Mouse (Mus musculus) liver, adult 2 months (tissue): ENCODE measurements around the gene Gm21885. TPM values are rescaled to one million over a fixed set of nuclear protein-coding genes. Genes with fewer than 3 reads are reported as not detected.

Experiments used
- DNase-seq: peaks from one replicate; pipeline ENCODE4 v3.0.0-alpha.2; 2011; ENCODE audit warnings: low read depth, low spot score; ENCODE audit errors: extremely low read depth
- H3K27ac ChIP-seq: fragments of 200-500 bp; replicated peaks from 2 replicates; pipeline ENCODE4 v1.5.1; 2012; ENCODE audit warnings: low read depth, mild to moderate bottlenecking, control low read depth, inconsistent platforms, low read length; ENCODE audit not compliant: insufficient read depth
- H3K27me3 ChIP-seq: fragments of 200-500 bp; 2 replicates; pipeline ENCODE4 v1.6.1; 2012; ENCODE audit warnings: mild to moderate bottlenecking, moderate library complexity, low read length, inconsistent platforms; ENCODE audit not compliant: control insufficient read depth, insufficient read depth
- H3K36me3 ChIP-seq: fragments of 200-500 bp; 2 replicates; pipeline ENCODE4 v1.6.1; 2012; ENCODE audit warnings: low read length, inconsistent platforms; ENCODE audit not compliant: control insufficient read depth, insufficient read depth
- H3K4me1 ChIP-seq: fragments of 200-500 bp; 2 replicates; pipeline ENCODE4 v1.6.1; 2011; ENCODE audit warnings: low read length; ENCODE audit not compliant: control insufficient read depth, insufficient read depth
- H3K4me3 ChIP-seq: fragments of 200-500 bp; 2 replicates; pipeline ENCODE4 v1.5.1; 2011; ENCODE audit warnings: low read depth, mild to moderate bottlenecking, control low read depth, low read length, moderate library complexity; ENCODE audit not compliant: insufficient read depth
- H3K79me2 ChIP-seq: fragments of 200-500 bp; 2 replicates; pipeline ENCODE4 v1.6.1; 2012; ENCODE audit warnings: inconsistent platforms, mild to moderate bottlenecking, low read length, moderate library complexity; ENCODE audit not compliant: control insufficient read depth, insufficient read depth
- H3K9ac ChIP-seq: fragments of 200-500 bp; 2 replicates; pipeline ENCODE4 v1.6.1; 2012; ENCODE audit warnings: low read depth, mild to moderate bottlenecking, control low read depth, inconsistent platforms, low read length
- CTCF ChIP-seq: fragments of 200-500 bp; IDR thresholded peaks from 2 replicates; pipeline ENCODE4 v1.5.1; 2011; ENCODE audit warnings: low read depth, low read length, control low read depth
- POLR2A ChIP-seq: fragments of 200-500 bp; IDR thresholded peaks from 2 replicates; pipeline ENCODE4 v1.6.1; 2011; ENCODE audit warnings: low read length, control low read depth; ENCODE audit not compliant: insufficient read depth; ENCODE audit errors: extremely low read depth
- WGBS: fragments of 180-500 bp; shearing (Covaris S2); methylation state at CpG from one replicate; pipeline ENCODE4 v1.1.7; 2018; 5-methylcytosine and 5-hydroxymethylcytosine counted together
- polyA plus RNA-seq: library from polyadenylated mRNA; depleted of rRNA; stranded (reverse); fragments of >200 nt; gene quantifications from 2 replicates; pipeline ENCODE4 v1.2.3, GENCODE M21; 2012
- total RNA-seq: library from RNA; depleted of rRNA; stranded (reverse); fragments of >200 nt; gene quantifications from 2 replicates; pipeline ENCODE4 v1.2.3, GENCODE M21; 2014

The Gm21885 gene
- total and polyA plus RNA-seq, 2 experiments: 0.49 TPM; not detected in 1

GRCm38 (mm10) chr11:94246789-94247061 lies 34.9 kb upstream of the Gm21885 start:
- Histone ChIP-seq H3K4me3 (no peak overlapping the region), H3K27me3 (peaks cover 3% of the 10 kb centered on the region; the same call in 1 of the 2 replicates), H3K36me3 (no peaks in the 10 kb centered on the region), H3K27ac (no peak overlapping the region), H3K79me2 (no peaks in the 10 kb centered on the region), H3K9ac (no peak overlapping the region), H3K4me1 (no peaks in the 10 kb centered on the region)
- WGBS: 72% methylated on average over 8 of the region's 8 CpGs
- no peak for DNase-seq
- TF ChIP-seq CTCF (no peak), POLR2A (no peak)

GRCm38 (mm10) chr11:94253156-94253555 lies 28.5 kb upstream of the Gm21885 start:
- no peaks in the 10 kb centered on the region for H3K79me2 ChIP-seq
- WGBS: 78% methylated on average over 9 of the region's 9 CpGs
- H3K9ac ChIP-seq: no peak overlapping the region
- H3K36me3 ChIP-seq: no peaks in the 10 kb centered on the region
- H3K4me1 ChIP-seq: no peaks in the 10 kb centered on the region
- TF ChIP-seq CTCF: no peak
- no peak for TF ChIP-seq POLR2A
- no peak overlapping the region for H3K4me3 ChIP-seq
- no peak for DNase-seq
- no peaks in the 10 kb centered on the region for H3K27me3 ChIP-seq
- no peak overlapping the region for H3K27ac ChIP-seq

- TF ChIP-seq CTCF: no peak
- no peak for TF ChIP-seq POLR2A
- whole genome bisulfite sequencing: 90% methylated on average over 10 of the region's 10 CpGs
- Histone ChIP-seq H3K4me1 (no peaks in the 10 kb centered on the region), H3K27ac (no peak overlapping the region), H3K9ac (no peak overlapping the region), H3K27me3 (no peaks in the 10 kb centered on the region), H3K36me3 (no peaks in the 10 kb centered on the region), H3K4me3 (no peak overlapping the region), H3K79me2 (no peaks in the 10 kb centered on the region)
- DNase-seq: no peak
These were observed 28.0 kb upstream of the Gm21885 start for GRCm38 (mm10) chr11:94253691-94254090.

GRCm38 (mm10) chr11:94255733-94256132 lies 25.9 kb upstream of the Gm21885 start:
- WGBS: 82% methylated on average over 5 of the region's 5 CpGs

GRCm38 (mm10) chr11:94257987-94258386 lies 23.7 kb upstream of the Gm21885 start:
- no peaks in the 10 kb centered on the region for H3K27me3 ChIP-seq
- H3K27ac ChIP-seq: no peak overlapping the region
- H3K9ac ChIP-seq: no peak overlapping the region
- H3K79me2 ChIP-seq: no peaks in the 10 kb centered on the region
- 83% methylated on average over 14 of the region's 14 CpGs for WGBS
- H3K4me1 ChIP-seq: no peaks in the 10 kb centered on the region
- no peak overlapping the region for H3K4me3 ChIP-seq
- no peak for TF ChIP-seq CTCF
- TF ChIP-seq POLR2A: no peak
- DNase-seq: no peak
- H3K36me3 ChIP-seq: no peaks in the 10 kb centered on the region

More at GRCm38 (mm10) chr11:94255733-94256132, 25.9 kb upstream of the Gm21885 start:
- Histone ChIP-seq H3K9ac (no peak overlapping the region), H3K27me3 (no peaks in the 10 kb centered on the region), H3K36me3 (no peaks in the 10 kb centered on the region), H3K27ac (no peak overlapping the region), H3K79me2 (no peaks in the 10 kb centered on the region), H3K4me1 (no peaks in the 10 kb centered on the region), H3K4me3 (no peak overlapping the region)
- TF ChIP-seq CTCF (no peak), POLR2A (no peak)
- DNase-seq: no peak

- Histone ChIP-seq H3K79me2 (no peaks in the 10 kb centered on the region), H3K27ac (no peak overlapping the region)
- 80% methylated on average over 4 of the region's 4 CpGs for WGBS
These were observed 21.9 kb upstream of the Gm21885 start for GRCm38 (mm10) chr11:94259814-94260213.

More at GRCm38 (mm10) chr11:94259814-94260213, 21.9 kb upstream of the Gm21885 start:
- no peak for TF ChIP-seq CTCF
- no peak for TF ChIP-seq POLR2A
- Histone ChIP-seq H3K4me1 (no peaks in the 10 kb centered on the region), H3K4me3 (no peak overlapping the region), H3K9ac (no peak overlapping the region), H3K27me3 (no peaks in the 10 kb centered on the region), H3K36me3 (no peaks in the 10 kb centered on the region)
- DNase-seq: no peak
